Mouse (Mus musculus) limb, embryonic 15.5 days (tissue): Measurements from ENCODE around the gene Sh3d19. TPM values are rescaled to one million over a fixed set of nuclear protein-coding genes. Genes with fewer than 3 reads are reported as not detected.

Source experiments
- ATAC-seq: fragments of 200-750 bp; cut with Nextera tagmentation; 2 replicates; pipeline ENCODE4 v1.8.0; 2017; ENCODE audit warnings: low read depth, moderate TSS enrichment; ENCODE audit not compliant: insufficient number of reproducible peaks, low FRiP score, low TSS enrichment
- H3K27ac ChIP-seq: fragments of 300-500 bp; sonication (generic); 2 replicates; pipeline ENCODE4 v1.5.1; 2015; ENCODE audit warnings: moderate library complexity, mild to moderate bottlenecking, inconsistent platforms
- H3K27me3 ChIP-seq: fragments of 300-500 bp; sonication (generic); 2 replicates; pipeline ENCODE4 v1.6.1; 2015; ENCODE audit warnings: inconsistent platforms
- H3K36me3 ChIP-seq: fragments of 300-500 bp; sonication (generic); 2 replicates; pipeline ENCODE4 v1.6.1; 2015; ENCODE audit warnings: inconsistent platforms
- H3K4me1 ChIP-seq: fragments of 300-500 bp; sonication (generic); 2 replicates; pipeline ENCODE4 v1.6.1; 2015; ENCODE audit warnings: inconsistent platforms
- H3K4me2 ChIP-seq: fragments of 300-500 bp; sonication (generic); 2 replicates; pipeline ENCODE4 v1.6.1; 2015; ENCODE audit warnings: mild to moderate bottlenecking, inconsistent platforms
- H3K4me3 ChIP-seq: fragments of 300-500 bp; sonication (generic); 2 replicates; pipeline ENCODE4 v1.5.1; 2015; ENCODE audit warnings: mild to moderate bottlenecking, inconsistent platforms
- H3K9ac ChIP-seq: fragments of 300-500 bp; sonication (generic); 2 replicates; pipeline ENCODE4 v1.6.1; 2015; ENCODE audit warnings: inconsistent platforms
- H3K9me3 ChIP-seq: fragments of 300-500 bp; sonication (generic); 2 replicates; pipeline ENCODE4 v1.6.1; 2016; ENCODE audit warnings: inconsistent platforms
- WGBS: fragments of 180-500 bp; shearing (Covaris S2); methylation state at CpG from one replicate; pipeline ENCODE4 v1.1.7; 2015; 5-methylcytosine and 5-hydroxymethylcytosine counted together
- polyA plus RNA-seq: library from polyadenylated mRNA; unstranded; fragments of >200 nt; fragmentation: Nextera tagmentation; extraction: Ambion mirVana; gene quantifications from 2 replicates; pipeline ENCODE4 v1.2.1, GENCODE M21; 2015

The Sh3d19 gene
- polyA plus RNA-seq, 1 experiment from 2014 or later = 41.7 TPM

DNA sequence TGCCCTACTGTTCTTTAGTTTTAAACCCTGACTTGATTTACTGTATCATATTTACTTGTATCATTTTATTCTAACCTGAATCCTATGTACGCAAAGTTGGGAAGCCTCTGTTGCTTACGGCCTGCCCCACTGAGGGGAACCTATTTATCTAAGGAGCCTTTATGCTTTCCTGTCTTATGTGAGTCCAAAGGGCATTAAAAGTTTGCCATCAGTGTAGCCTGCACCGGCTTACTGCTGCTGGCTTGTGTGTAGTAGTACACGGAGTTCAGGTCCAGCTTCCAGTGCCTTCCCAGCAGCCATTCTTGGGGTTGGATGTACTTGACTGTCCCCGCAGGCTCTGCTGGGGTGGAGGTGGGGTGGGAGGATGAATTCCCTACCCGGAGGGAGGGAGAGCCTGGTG lies 13.6 kb downstream of the Sh3d19 start:
- H3K36me3 ChIP-seq = no peaks in the 10 kb centered on the region
- H3K9me3 ChIP-seq = no peaks in the 10 kb centered on the region
- no peak overlapping the region for H3K9ac ChIP-seq
- no peak overlapping the region for H3K27ac ChIP-seq
- no peak overlapping the region for H3K4me2 ChIP-seq
- no peak for ATAC-seq
- H3K4me1 ChIP-seq = no peaks in the 10 kb centered on the region
- WGBS = 87% methylated on average over 6 of the region's 6 CpGs
- no peak overlapping the region for H3K4me3 ChIP-seq
- no peaks in the 10 kb centered on the region for H3K27me3 ChIP-seq

DNA sequence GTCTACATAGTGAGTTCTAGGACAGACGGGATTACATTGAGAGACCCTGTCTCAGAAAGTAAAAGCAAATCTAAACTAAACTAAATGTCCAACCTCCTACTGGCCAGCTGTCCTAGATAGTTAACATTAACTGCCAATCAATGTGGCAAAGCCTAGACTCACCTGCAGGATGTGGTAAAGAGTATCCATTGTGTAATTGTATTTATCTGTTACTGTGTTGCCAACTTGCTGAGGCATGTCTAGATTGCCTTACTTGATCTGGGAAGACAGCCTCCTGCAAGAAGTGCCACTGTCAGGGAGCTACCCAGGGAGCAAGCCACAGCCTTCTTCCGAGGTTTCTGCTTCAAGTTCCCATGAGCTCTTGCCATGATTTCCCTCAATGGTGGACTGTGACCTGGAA lies 16.3 kb downstream of the Sh3d19 start:
- H3K36me3 ChIP-seq = no peaks in the 10 kb centered on the region
- 73% methylated on average over 2 of the region's 2 CpGs for WGBS

DNA sequence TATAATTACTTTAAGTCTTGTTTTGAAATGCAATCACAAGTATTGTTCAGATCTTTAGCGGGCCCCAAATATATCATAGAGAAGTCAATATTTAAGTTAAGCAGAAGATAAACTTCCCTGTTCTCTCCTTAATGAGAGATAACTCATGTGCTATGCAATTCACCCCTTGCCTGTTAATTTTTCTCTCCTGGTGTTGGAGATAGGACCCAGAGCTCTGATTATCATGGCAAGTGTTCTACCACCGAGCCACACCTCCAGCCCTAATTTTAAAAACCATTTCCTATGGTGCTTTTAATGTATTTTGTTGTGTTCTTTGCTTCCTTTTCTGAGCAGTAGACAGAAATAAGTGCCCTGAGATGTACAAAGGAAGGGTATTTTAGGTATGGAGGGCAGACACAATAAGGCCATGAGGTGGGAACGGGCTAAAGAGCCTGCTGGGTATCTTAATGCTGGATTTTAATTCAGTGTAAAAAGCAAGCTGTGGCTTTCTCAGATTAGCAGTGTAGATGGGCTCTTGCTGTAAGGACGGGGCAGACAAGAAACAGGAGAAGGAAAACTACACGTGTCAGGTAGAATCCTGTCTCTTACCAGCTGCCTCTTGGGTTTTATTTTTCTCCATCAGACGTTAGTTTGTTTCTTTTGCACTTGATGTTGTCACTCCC lies 20.4 kb downstream of the Sh3d19 start:
- Histone ChIP-seq H3K4me3 (no peak overlapping the region), H3K9ac (no peak overlapping the region), H3K27me3 (no peaks in the 10 kb centered on the region), H3K27ac (no peak overlapping the region), H3K4me1 (no peaks in the 10 kb centered on the region; the same call in 1 of the 2 replicates), H3K9me3 (no peaks in the 10 kb centered on the region), H3K36me3 (no peaks in the 10 kb centered on the region), H3K4me2 (no peak overlapping the region)
- 64% methylated on average over 6 of the region's 6 CpGs for WGBS
- no peak for ATAC-seq

More for the DNA sequence above, 16.3 kb downstream of the Sh3d19 start:
- ATAC-seq = no peak
- Histone ChIP-seq H3K27ac (no peak overlapping the region), H3K27me3 (no peaks in the 10 kb centered on the region), H3K9ac (no peak overlapping the region), H3K4me2 (no peak overlapping the region), H3K4me3 (no peak overlapping the region), H3K4me1 (no peaks in the 10 kb centered on the region), H3K9me3 (no peaks in the 10 kb centered on the region)

- H3K4me2 ChIP-seq = no peak overlapping the region
- no peaks in the 10 kb centered on the region for H3K27me3 ChIP-seq
- no peak for ATAC-seq
- WGBS = 61% methylated on average over 5 of the region's 5 CpGs
- H3K9ac ChIP-seq = no peak overlapping the region
- H3K9me3 ChIP-seq = no peaks in the 10 kb centered on the region
- no peaks in the 10 kb centered on the region for H3K36me3 ChIP-seq
- no peak overlapping the region for H3K27ac ChIP-seq
- H3K4me3 ChIP-seq = no peak overlapping the region
- H3K4me1 ChIP-seq = no peaks in the 10 kb centered on the region; the same call in 1 of the 2 replicates
Measured at GRCm38 (mm10) chr3:85991802-85992156, 20.9 kb downstream of the Sh3d19 start.

GRCm38 (mm10) chr3:85993744-85994143 lies 22.8 kb downstream of the Sh3d19 start:
- no peaks in the 10 kb centered on the region for H3K9me3 ChIP-seq
- H3K9ac ChIP-seq = no peak overlapping the region
- H3K4me3 ChIP-seq = no peak overlapping the region
- no peak overlapping the region for H3K27ac ChIP-seq
- H3K27me3 ChIP-seq = no peaks in the 10 kb centered on the region
- no peaks in the 10 kb centered on the region for H3K36me3 ChIP-seq
- WGBS = 65% methylated on average over 11 of the region's 11 CpGs
- ATAC-seq = no peak
- H3K4me1 ChIP-seq = no peaks in the 10 kb centered on the region; the same call in 1 of the 2 replicates
- H3K4me2 ChIP-seq = no peak overlapping the region

DNA sequence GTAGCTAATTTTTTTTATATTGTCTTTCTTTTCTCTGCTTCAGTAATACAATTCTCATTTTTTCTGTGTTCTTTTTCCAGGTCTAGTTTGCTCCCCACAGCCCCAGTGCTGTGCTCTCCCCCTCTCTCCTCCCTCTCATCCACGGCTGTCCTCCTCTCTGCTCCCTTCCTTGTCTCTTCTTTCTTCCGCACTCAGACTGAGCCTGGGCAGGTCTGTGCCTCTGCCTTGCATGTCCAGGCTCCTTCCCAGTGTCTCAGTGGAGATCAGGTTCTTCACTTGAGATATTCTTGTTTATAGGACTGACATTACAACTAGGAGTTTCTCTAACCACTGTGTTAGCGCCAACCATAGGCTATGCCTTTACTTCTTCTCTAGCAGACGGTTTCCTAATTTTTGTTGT lies 23.7 kb downstream of the Sh3d19 start:
- Histone ChIP-seq H3K4me1 (no peaks in the 10 kb centered on the region; the same call in 1 of the 2 replicates), H3K27me3 (no peaks in the 10 kb centered on the region), H3K9ac (no peak overlapping the region), H3K36me3 (no peaks in the 10 kb centered on the region), H3K4me3 (no peak overlapping the region), H3K9me3 (no peaks in the 10 kb centered on the region), H3K4me2 (no peak overlapping the region), H3K27ac (no peak overlapping the region)
- 66% methylated on average over 4 of the region's 4 CpGs for WGBS
- no peak for ATAC-seq

- Histone ChIP-seq H3K27me3 (no peaks in the 10 kb centered on the region), H3K9me3 (no peaks in the 10 kb centered on the region), H3K4me1 (no peaks in the 10 kb centered on the region), H3K36me3 (no peaks in the 10 kb centered on the region), H3K9ac (no peak overlapping the region), H3K4me2 (no peak overlapping the region), H3K27ac (no peak overlapping the region), H3K4me3 (no peak overlapping the region)
- 93% methylated on average over 3 of the region's 3 CpGs for WGBS
- ATAC-seq = no peak
Measured at GRCm38 (mm10) chr3:86001271-86001670, 30.4 kb downstream of the Sh3d19 start.

GRCm38 (mm10) chr3:86002423-86002822 lies 31.5 kb downstream of the Sh3d19 start, which contains the start of gene Prss48:
Gene Prss48, minus strand, starts transcription at chr3:86002491.
- Histone ChIP-seq H3K9me3 (no peaks in the 10 kb centered on the region), H3K27me3 (no peaks in the 10 kb centered on the region), H3K4me1 (no peaks in the 10 kb centered on the region), H3K36me3 (no peaks in the 10 kb centered on the region), H3K4me3 (no peak within 1 kb of the TSS), H3K4me2 (no peak within 1 kb of the TSS), H3K27ac (no peak within 1 kb of the TSS), H3K9ac (no peak within 1 kb of the TSS)
- ATAC-seq = no peak
- 79% methylated on average over 17 of the region's 17 CpGs for WGBS

- 64% methylated on average over 5 of the region's 5 CpGs for WGBS
- H3K36me3 ChIP-seq = no peaks in the 10 kb centered on the region; the same call in 1 of the 2 replicates
- H3K27ac ChIP-seq = no peak overlapping the region
- no peak overlapping the region for H3K9ac ChIP-seq
- ATAC-seq = no peak
- H3K9me3 ChIP-seq = no peaks in the 10 kb centered on the region
- H3K4me3 ChIP-seq = no peak overlapping the region
- H3K27me3 ChIP-seq = no peaks in the 10 kb centered on the region
- no peaks in the 10 kb centered on the region for H3K4me1 ChIP-seq
- H3K4me2 ChIP-seq = no peak overlapping the region
Measured at GRCm38 (mm10) chr3:86002940-86003339, 32.0 kb downstream of the Sh3d19 start.

DNA sequence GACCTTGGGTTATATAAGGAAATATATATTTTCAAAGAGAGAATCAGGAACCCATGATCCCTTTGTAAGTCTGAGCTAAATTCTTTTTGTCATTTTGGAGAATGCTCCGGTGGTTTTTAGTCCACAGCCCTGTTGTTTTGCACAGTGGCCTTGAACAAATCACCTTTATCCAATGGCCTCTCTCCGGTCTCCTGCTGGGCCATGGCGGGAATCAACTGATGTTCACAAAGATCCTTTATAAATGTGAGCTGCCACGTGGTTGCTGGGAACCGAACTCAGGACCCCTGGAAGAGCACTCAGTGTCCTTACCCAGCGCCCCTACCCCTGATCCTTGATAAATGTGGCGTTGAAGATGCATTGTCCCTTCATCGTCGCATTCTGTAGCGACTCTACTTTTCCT lies 33.8 kb downstream of the Sh3d19 start:
- Histone ChIP-seq H3K36me3 (peaks cover 8% of the 10 kb centered on the region; the same call in 1 of the 2 replicates), H3K9me3 (no peaks in the 10 kb centered on the region), H3K4me2 (no peak overlapping the region), H3K4me1 (no peaks in the 10 kb centered on the region), H3K27ac (no peak overlapping the region), H3K9ac (no peak overlapping the region), H3K4me3 (no peak overlapping the region), H3K27me3 (no peaks in the 10 kb centered on the region)
- WGBS = 92% methylated on average over 10 of the region's 10 CpGs
- ATAC-seq = no peak

DNA sequence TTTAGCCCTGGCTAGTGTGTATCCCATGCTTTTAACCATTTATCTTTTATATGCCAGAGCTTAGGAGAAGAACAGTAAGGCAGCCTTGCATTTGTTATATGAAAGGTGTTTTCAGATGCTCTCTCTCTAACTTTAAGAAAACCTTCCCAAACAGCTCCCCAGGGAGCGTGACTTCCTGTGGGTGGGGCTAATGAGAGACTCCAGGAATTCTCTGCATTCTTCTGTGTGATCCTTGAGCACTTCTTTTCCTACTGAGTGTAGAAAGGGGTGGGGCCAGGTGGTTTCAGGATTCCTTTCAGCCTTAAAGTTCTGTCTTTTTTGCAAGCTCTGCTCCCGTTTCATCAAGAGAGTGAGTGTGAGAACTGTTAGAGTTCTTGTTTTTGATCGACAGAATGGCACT lies 39.7 kb downstream of the Sh3d19 start:
- no peak overlapping the region for H3K4me3 ChIP-seq
- 54% methylated on average over 3 of the region's 3 CpGs for WGBS
- peaks cover 10% of the 10 kb centered on the region; the same call in 1 of the 2 replicates for H3K4me1 ChIP-seq
- H3K9ac ChIP-seq = no peak overlapping the region
- no peaks in the 10 kb centered on the region for H3K9me3 ChIP-seq
- no peak for ATAC-seq
- H3K36me3 ChIP-seq = peaks cover 8% of the 10 kb centered on the region; the same call in 1 of the 2 replicates
- no peak overlapping the region for H3K4me2 ChIP-seq
- no peaks in the 10 kb centered on the region for H3K27me3 ChIP-seq
- no peak overlapping the region for H3K27ac ChIP-seq

GRCm38 (mm10) chr3:86011373-86011772 lies 40.5 kb downstream of the Sh3d19 start:
- Histone ChIP-seq H3K4me2 (no peak overlapping the region), H3K4me3 (no peak overlapping the region), H3K9ac (no peak overlapping the region), H3K36me3 (peaks cover 8% of the 10 kb centered on the region; the same call in 1 of the 2 replicates), H3K9me3 (no peaks in the 10 kb centered on the region), H3K27ac (no peak overlapping the region), H3K27me3 (no peaks in the 10 kb centered on the region), H3K4me1 (peaks cover 10% of the 10 kb centered on the region; the same call in 1 of the 2 replicates)
- ATAC-seq = no peak
- 64% methylated on average over 6 of the region's 6 CpGs for WGBS
